Mouse (Mus musculus) gastrocnemius, postnatal 36 days (tissue): ENCODE results near the gene Auts2. TPM values are rescaled to one million over a fixed set of nuclear protein-coding genes. Genes with fewer than 3 reads are reported as not detected.

Source experiments
- DNase-seq, 2 experiments: peaks; one replicate each; pipeline ENCODE4 v3.0.0; 2022
- intact Hi-C: fragments of 180-260 bp; cut with DNase I; formaldehyde crosslinking; loops from one replicate; pipeline ENCODE4 v1.15.1; 2025
- total RNA-seq, 2 experiments: library from RNA; stranded (reverse); gene quantifications; 2 replicates each; pipeline ENCODE4 v1.2.3; 2021

The Auts2 gene
- total RNA-seq, 2 experiments from 2014 or later, result 14.6 to 15.5 TPM

DNA sequence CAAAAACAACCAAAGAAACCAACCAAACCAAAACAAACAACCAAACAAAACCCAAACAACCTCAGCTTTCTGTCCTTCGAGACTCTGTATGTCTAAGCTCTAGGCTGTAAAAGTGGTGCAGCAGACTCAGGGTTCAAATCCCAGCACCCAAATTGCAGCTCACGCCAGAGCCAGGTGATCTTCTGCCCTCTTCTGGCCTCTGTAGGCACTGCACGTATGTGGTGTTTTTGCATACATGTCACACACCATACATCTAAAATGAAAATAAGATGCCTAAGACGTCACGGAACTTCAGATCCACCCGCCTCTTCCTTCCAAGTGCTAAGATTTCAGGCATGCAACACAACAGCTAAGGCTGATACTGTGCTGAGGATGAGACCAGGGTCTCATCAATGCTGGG lies 483.0 kb downstream of the Auts2 start:
- no peak for DNase-seq
- intact Hi-C loops, result no loop called here

DNA sequence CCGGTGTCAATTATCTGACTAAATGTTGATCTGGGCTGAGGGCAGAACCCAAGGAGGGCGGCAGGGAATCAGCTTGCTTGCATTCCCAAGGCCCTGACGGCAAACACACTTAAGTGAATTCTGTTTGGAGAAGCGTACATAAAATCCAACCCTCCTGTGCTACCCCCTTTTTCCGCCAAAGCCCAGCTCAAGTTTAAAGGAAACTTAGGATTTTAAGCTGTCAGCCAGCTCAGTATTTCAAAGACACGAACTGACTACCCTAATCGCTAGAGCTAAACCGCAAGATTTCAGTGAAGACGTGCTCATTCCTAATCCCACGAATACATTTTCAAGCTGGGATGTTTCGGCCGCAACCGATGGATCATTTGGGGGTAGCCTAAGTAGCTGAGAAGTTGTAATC lies 490.5 kb downstream of the Auts2 start:
- intact Hi-C loops, result no loop called here
- no peak for DNase-seq

DNA sequence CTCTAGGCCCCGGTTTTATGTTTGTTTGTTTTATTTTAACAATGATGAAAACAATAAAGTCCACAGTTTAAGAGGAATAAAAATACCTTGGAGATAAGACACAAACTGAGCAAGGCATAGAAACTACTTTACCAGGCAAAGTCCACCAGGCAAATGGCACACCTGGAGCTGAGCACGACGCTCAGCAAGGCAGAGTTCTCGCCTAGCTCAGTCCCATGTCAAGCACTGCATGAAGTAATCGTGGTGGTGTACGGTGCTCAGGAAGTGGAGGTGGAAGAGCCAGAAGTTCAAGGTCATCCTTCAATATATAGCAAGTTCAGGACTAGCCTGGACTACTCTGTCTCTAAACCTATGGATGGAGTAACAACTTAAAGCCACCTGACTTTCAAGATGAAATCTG lies 503.6 kb downstream of the Auts2 start:
- no peak for DNase-seq
- intact Hi-C loops, result no loop called here

DNA sequence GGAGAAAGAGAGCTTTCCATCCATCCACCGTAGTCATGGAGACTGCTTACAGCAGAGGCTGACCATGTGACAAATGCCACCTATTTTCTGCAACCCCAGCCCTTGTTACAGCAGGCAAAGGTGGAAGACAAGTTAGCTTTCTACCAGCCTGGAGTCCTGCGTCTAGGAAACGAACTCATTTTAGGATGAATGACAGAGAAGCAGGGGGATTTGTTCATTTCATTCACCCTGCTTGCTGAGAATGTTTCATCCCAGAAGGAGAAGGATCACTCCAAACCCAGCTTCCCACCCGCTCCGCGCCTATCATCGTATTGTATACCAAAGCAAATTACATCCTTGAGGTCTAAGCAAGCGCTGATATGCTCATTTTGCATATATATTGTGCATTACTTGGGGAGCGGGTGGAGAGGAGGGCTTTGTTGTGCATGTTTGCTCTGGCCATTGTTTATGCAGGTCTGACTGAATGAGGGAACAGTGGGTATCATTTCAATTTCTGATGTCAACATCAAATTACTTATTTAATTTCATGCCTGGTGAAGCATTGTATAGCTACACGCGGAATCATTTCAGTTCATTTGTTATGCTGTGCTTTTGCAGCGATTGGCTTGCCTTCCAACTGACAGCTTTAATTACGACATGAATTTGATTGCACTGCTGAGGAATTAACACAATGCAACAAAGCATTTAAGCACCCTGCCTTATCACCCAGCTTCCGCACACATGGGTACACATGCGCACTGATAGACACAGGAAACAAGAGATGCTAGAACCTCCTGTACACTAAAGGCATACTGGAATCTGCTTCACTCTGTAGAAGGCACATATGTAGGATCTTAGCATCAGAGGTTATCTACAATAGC lies 509.4 kb downstream of the Auts2 start:
- DNase-seq, result no peak
- intact Hi-C loops, result no loop called here

DNA sequence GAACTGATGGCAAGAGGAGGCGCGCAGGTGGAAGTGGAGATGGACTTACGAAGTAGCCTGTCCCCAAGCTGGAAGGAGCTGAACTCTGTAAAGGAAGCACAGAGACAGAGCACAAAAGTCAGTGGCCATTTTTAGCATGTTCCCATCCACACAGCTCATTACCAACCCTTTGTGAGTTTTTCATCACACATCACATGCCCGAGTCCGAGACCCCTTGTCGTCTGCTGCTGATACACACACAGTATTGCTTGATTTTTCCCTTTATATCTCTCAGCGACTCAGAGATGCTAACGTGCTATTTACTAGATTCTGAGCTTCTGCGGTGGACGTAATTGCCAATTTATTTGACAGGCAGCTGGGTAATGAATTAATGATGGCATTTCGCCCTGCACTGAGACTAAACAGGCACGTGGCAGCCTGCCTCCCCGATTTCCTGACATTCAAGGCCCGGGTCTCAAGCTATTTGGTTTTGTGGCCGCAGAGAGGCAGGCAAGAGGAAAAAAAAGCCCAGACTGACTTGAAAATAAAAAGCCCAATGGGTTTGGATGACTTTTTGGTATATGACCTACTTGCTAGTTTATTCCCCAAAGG lies 512.1 kb downstream of the Auts2 start:
- intact Hi-C loops, result no loop called here
- no peak for DNase-seq

DNA sequence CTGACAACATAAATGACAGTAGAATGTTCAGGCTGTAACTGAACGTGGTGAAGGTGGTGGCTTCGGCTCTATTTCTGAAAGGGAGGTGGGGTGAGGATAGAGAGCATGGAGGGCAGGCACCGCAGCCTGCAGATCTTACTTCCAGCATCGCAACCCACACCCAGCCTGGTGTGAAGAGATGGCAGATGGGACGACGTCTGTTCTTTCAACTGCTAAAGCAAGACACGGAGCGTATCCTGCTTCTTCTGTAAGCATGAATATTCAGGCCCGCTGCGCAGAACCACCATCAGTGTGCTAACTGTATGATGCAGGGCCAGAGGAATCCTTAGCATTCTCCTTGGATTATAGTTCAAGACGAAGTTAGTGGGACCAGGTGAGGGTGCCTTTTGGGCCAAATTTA lies 513.5 kb downstream of the Auts2 start:
- no peak for DNase-seq
- intact Hi-C loops, result no loop called here

DNA sequence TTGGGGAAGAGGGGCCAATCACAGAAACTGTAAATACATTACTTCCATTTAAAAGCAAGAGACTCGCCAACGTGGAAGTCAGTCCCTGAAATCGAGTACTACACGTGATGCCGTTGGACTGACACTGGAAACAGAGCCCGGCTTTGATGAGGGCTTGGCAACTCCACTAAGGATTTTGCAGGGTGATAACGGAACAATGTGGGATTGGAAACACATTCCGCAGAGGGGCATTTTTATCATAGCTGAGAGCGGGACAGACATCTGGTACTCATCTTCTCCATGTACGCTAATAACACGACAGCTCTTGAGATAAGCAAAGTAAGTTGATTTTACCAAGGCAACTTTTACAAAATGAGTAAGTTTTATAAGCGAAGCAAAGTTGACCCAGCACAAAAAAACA lies 514.1 kb downstream of the Auts2 start:
- DNase-seq, result no peak
- intact Hi-C loops, result no loop called here

DNA sequence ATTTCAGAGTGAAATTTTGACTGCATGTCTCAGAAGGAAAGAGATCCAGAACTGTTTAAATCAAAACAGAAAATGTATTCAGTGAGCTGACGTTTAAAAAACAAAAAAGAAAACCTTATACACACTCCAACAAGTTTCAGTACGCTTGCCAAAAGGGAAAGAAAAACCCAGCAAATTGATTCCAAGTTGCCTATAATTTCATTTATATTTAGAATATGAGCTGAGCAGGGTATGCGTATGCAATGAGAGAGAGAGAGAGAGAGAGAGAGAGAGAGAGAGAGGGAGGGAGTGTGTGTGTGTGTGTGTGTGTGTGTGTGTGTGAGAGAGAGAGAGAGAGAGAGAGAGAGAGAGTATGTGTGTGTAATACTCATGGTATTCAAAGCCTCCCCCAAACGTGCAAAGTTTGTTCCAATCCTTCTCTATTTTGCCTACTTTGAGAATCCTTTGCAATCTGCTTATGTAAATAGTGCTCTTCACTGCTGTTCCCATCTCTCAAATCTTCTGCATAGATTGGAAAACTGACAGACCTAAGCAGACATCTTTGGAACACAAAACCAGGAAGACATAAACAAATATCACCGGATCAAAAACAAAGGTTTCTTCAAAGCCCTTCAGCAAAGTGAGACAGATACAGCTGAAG lies 515.2 kb downstream of the Auts2 start:
- intact Hi-C loops, result no loop called here

DNA sequence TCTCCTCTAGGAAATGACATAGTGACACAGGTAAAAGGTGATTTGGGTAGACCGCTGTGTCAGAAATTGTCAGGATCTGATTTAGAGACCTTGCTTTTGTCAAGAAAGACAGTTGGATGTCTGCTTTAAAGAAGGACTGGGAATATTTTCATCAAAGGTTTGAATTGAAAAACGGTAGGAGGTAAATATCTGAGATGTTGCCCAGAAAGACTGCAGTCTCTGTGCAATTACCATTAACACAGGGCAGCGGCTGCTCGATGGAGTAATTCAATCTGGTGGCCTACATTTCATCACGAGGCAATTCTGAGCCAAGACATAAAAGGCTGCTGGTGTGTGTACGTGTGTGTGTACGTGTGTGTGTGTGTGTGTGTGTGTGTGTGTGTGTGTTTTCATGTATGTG lies 529.8 kb downstream of the Auts2 start:
- intact Hi-C loops, result no loop called here
- no peak for DNase-seq

More for the DNA sequence above, 515.2 kb downstream of the Auts2 start:
- no peak for DNase-seq

DNA sequence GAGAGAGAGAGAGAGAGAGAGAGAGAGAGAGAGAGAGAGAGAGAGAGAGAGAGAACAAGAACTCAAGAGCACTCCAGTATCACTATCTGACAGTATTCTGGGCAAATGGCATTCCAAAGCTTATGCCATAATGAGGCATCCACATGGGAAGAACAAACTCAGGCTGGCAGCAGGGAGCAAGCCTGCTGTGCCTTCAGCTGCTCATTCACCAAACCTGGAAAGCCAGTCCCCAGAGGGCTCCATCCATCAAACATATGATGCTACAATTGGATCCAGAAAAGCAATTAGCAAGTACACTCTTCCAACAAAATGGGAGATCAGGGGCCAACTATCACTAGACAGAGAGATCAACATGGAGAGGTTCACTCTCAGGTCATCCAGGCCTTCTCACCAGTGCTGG lies 531.3 kb downstream of the Auts2 start:
- intact Hi-C loops, result no loop called here
- DNase-seq, result no peak

DNA sequence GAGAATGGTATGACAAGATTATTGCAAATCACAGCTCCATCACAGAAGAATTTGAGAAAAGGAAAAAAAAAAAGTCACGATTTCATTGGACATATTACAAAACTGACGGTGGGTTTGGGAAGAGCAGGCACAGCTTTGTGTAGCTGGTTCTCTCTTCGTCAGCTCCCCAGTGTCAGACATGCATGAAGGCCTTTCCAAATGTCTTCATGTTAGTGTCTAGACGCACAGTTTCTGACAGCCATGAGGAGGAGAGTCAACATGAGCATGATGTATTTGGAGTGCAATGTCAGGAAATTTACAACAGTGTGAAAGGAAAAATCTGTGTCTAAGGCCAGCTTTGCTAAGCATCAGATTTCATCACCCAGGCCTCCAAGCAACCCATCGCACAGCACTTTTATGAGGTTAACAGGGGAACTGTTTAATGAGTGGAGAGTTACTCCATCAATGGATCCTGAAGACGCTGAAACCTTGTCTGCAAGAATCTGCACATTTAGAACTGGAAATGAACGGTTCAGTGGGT lies 534.4 kb downstream of the Auts2 start:
- intact Hi-C loops, result no loop called here
- no peak for DNase-seq

DNA sequence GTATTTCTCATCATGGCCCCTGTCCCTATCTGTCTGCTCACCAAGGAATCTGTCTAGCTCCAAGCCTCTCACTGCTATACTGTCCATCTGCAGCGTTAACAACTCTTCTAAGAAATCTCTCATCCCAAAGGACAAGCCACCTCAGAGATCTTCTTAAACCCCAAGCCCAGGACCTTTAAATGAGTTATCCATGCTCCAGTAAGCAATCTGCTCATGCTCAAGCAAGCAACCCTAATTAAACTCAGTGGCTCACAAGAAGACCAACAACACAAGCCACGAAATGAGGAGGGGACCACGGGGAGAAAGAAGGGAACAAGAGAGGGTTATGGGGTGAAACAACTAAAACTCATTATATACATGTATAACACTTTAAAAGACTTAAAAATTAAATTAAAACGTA lies 535.2 kb downstream of the Auts2 start:
- DNase-seq, result no peak
- intact Hi-C loops, result no loop called here

DNA sequence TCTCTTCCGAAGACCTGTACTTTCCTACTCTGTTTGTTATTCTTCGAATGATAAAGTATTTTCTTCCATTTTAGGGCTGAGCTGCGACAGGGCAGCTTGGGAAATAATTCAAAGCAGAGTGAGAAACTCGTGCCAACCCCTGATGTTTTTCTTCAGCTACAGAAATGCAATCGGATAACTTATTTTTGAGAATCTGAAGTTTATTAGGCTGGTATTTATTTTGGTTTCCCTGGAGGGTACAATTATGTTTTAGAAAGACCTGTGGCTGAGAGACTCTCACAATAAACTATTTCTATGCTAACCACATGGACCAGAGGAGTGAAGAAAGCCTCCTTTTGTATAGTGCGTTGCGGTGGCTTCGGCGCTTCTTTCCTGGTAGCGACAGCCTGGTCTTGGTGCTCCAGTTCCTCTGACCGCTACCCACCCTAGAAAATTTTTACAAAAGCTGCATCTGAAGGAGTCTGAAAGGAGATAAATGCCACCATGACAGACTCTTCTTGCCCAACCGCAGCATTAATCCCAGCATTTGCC lies 550.4 kb downstream of the Auts2 start:
- intact Hi-C loops, result no loop called here
- no peak for DNase-seq

DNA sequence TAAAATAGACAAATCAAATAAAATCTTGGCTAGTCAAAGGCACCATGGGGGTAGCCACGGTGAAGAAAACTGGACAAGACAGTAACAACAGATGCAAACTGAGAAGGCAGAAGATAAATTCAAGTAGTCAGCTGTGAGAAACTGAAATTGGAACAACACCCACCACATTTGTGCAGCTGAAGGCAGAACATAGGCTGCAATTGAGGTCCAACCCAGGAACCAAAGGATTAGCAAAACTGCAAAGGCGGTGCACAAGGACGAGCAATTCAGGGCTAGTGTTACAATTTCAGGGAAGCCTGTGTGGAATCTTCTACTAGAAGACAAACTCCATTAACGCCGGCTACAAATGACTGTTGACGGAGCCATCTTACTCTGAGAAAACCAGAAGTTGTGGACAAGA lies 550.9 kb downstream of the Auts2 start:
- intact Hi-C loops, result no loop called here
- no peak for DNase-seq

DNA sequence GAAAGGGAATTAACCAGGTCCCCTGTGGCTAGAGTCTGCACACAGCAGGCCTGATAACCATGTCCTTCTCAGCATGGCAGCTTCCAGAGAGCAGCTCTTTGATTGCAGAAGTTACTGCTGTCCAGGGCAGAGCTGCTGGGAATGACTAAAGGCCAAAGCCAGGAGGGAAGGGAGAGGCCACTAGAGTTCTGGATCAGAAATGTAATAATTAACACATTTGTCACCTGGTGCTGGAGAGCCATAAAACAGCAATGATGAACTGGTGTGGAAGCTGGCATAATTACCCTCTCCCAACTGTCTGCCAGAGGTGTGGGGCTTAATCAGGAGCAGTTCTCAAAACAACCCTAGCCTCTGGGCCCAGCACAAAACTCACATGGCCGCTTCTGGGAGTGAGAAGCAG lies 552.6 kb downstream of the Auts2 start:
- DNase-seq, result no peak
- intact Hi-C loops, result no loop called here

DNA sequence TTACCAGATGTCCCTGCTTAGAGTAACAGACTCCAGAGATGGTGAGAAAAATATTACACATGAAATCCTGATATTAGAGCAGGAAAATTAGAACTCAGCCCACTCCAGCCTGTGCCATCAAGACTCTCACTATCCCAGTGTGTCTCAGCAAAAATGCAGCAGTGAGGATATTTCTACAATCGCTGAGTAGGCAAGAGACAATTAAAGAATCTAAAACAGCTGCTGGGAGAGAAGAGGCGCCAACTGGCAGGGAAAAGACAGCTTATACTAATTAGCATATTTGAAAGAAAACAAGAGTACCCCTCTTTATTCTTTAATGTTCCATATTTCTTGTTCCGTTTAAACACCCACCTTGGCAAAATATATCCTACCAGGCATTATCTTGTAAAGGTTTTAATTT lies 561.7 kb downstream of the Auts2 start:
- intact Hi-C loops, result no loop called here
- no peak for DNase-seq

DNA sequence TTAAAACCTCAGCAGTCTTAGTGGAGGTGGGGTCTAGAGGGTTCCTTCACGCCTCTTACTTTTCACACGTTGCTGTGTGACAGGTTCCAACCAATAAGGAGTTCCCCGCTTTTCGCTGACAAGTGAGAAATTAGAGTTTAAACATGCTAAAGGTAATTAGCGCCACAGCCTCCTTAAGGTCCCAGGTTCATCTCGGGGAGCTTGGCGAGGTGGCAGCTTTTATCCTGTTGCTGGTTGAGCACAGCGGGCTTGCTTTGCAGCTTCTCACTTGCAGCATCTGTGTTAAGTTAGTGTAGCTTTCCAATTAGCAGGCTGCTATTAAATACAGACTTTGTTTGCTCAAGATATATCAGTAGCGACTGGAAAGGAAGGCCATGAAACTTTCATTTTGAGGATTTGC lies 564.2 kb downstream of the Auts2 start:
- no peak for DNase-seq
- intact Hi-C loops, result no loop called here

DNA sequence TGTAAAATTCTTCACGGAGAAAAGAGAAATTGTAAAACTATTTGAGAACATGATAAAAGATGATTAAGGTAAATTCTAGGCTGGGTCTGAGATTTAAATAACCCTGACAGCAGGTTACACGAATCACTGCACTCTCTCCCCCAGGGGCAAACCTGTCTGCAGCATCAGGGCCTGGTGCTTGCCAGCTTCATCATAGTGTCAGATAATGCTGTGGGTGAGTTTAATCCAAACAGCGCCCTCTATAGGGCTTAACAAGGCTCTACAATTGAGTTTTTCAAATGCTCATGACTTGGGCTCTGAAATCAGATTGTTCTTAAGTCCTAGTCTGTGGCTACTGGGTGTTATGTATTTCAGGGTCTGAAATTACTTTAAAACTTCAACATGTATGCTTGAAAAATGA lies 565.6 kb downstream of the Auts2 start:
- no peak for DNase-seq

DNA sequence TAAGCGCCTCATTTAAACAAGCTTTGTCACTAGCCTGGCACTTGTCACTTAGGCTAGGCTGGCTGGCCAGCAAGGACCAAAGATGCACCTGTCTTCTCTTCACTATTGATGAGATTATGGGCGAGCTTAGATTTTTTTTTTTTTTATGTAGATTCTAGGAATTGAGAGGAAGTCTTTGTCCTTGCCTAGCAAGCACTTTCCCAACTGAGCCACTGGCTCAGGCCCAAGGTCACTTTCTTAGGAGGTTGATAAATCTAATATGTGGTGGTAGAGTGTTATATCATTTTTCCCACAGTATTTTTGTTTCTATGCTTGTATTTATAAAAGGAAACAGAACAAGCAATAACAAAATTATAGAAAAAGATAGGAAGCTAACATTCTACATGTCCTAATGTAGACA lies 571.2 kb downstream of the Auts2 start:
- no peak for DNase-seq
- intact Hi-C loops, result no loop called here

More for the DNA sequence above, 565.6 kb downstream of the Auts2 start:
- intact Hi-C loops, result no loop called here

DNA sequence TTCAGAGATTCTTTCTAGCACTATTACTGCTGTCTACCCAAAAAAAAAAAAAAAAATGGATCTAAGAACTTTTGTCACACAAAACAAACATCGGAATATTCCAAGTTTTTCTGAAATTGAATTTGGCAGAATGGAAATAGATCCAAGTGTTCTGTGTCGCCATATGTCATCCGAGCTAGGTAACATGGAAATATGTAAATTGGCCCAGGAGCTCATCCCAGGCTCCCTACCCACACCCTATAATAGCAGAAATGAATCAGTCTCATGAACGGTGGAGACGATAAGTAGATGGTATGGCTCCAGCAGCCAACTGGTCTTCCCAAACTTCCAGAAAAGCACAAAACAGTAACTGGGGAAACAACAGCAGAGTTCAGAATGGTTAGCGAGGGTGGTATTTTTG lies 577.6 kb downstream of the Auts2 start:
- no peak for DNase-seq
- intact Hi-C loops, result no loop called here

DNA sequence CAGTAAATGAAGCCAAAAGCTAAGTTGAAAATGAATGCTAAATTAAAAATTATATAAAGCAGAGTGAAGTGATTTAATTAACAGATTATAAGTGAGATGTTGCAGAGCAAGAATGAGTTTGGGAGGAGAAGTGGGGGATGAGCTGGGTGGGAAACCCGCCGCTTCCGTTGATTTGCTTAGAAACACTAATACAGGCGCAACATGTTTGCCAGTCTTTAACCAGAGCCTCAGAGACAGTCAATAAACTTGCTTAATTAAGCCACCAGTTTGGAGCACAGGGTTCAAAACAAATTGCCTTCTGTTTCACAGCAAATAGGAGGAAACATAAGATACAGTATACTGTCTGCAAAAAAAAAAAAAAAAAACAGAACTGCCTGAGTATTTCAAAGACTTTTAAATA lies 579.6 kb downstream of the Auts2 start:
- intact Hi-C loops, result no loop called here
- no peak for DNase-seq
